Mouse (Mus musculus): ENCODE measurements at regions not wholly inside any gene's neighbourhood (a gene's known extent, or its start where the extent isn't known, plus 50 kb on each side); places are given as distances from the start of the nearest gene placed in this dataset.

GRCm38 (mm10) chr3:104298409-104298808, 78.2 kb upstream of the Magi3 start:
- intact Hi-C loops (cut with DNase I), result no loop called here
- no peak for DNase-seq (ENCODE audit: low spot score in 2 of 2)

- intact Hi-C loops (cut with DNase I), result no loop called here
- no peak for DNase-seq (ENCODE audit: low spot score in 2 of 2)
These were observed 76.9 kb upstream of the Magi3 start for GRCm38 (mm10) chr3:104297112-104297511.

- DNase-seq (ENCODE audit: low spot score in 2 of 2), result no peak
- intact Hi-C loops (cut with DNase I), result no loop called here
These were observed 75.7 kb upstream of the Magi3 start for GRCm38 (mm10) chr3:104295856-104296255.

GRCm38 (mm10) chr3:104295015-104295719, 75.0 kb upstream of the Magi3 start:
- peak in 1 of 2 experiments; percentile 30 for DNase-seq (ENCODE audit: low spot score in 2 of 2)
- intact Hi-C loops (cut with DNase I), result no loop called here

GRCm38 (mm10) chr3:104293869-104294268, 73.7 kb upstream of the Magi3 start:
- no peak for DNase-seq (ENCODE audit: low spot score in 2 of 2)
- intact Hi-C loops (cut with DNase I), result no loop called here

- intact Hi-C loops (cut with DNase I), result no loop called here
- DNase-seq (ENCODE audit: low spot score in 2 of 2), result no peak
These were observed 69.0 kb upstream of the Magi3 start for GRCm38 (mm10) chr3:104288970-104289680.

GRCm38 (mm10) chr3:104287900-104288299, 67.7 kb upstream of the Magi3 start:
- intact Hi-C loops (cut with DNase I), result no loop called here
- DNase-seq (ENCODE audit: low spot score in 2 of 2), result no peak

- intact Hi-C loops (cut with DNase I), result no loop called here
- DNase-seq (ENCODE audit: low spot score in 2 of 2), result no peak
These were observed 64.8 kb upstream of the Magi3 start for GRCm38 (mm10) chr3:104284961-104285360.

GRCm38 (mm10) chr3:104283855-104284254, 63.7 kb upstream of the Magi3 start:
- intact Hi-C loops (cut with DNase I), result no loop called here
- peak in 1 of 2 experiments; percentile 34 for DNase-seq (ENCODE audit: low spot score in 2 of 2)

GRCm38 (mm10) chr3:104279505-104279904, 59.3 kb upstream of the Magi3 start:
- no peak for DNase-seq (ENCODE audit: low spot score in 2 of 2)
- intact Hi-C loops (cut with DNase I), result no loop called here

GRCm38 (mm10) chr3:104274718-104275302, 54.6 kb upstream of the Magi3 start:
- intact Hi-C loops (cut with DNase I), result no loop called here
- DNase-seq (ENCODE audit: low spot score in 2 of 2), result no peak

GRCm38 (mm10) chr3:104274084-104274483, 53.9 kb upstream of the Magi3 start:
- DNase-seq (ENCODE audit: low spot score in 2 of 2), result no peak
- intact Hi-C loops (cut with DNase I), result no loop called here
